Mouse (Mus musculus): ENCODE results near the gene Cnnm3. TPM values are rescaled to one million over a fixed set of nuclear protein-coding genes. Genes with fewer than 3 reads are reported as not detected.
A peak's percentile ranks its signal among the peaks of the same experiment; 100 is the strongest.

Gene Cnnm3
- polyA plus RNA-seq (2011; ENCODE audit: insufficient read length, low read depth, missing spikeins) = 4.0 and 6.2 TPM in 2 replicates

GRCm38 (mm10) chr1:36511289-36512021, at the start of gene Cnnm3:
TSS of gene Cnnm3 (plus strand) at chr1:36511867.
- Histone ChIP-seq H3K4me1 (ENCODE audit: control insufficient read depth, insufficient read depth, low read length) (no peaks in the 10 kb centered on the region), H3K4me3 (ENCODE audit: insufficient read depth, low read length) (peak within 1 kb of the TSS; percentile 96), H3K27ac (ENCODE audit: insufficient read depth, low read length) (peak within 1 kb of the TSS; percentile 74)
- TF ChIP-seq CTCF (IDR thresholded peaks at IDR 0.05; ENCODE audit: borderline replicate concordance, insufficient read depth, low read length) (peak; percentile 22; the same call in 1 of the 2 replicates), POLR2A (IDR thresholded peaks at IDR 0.05; ENCODE audit: low read depth, low read length) (peak; percentile 82)

- H3K4me1 ChIP-seq (ENCODE audit: control insufficient read depth, insufficient read depth, low read length) = no peaks in the 10 kb centered on the region; the same call in 1 of the 2 replicates
- H3K4me3 ChIP-seq (ENCODE audit: insufficient read depth, low read length) = no peak overlapping the region
- TF ChIP-seq POLR2A (IDR thresholded peaks at IDR 0.05; ENCODE audit: low read depth, low read length) (no peak), CTCF (IDR thresholded peaks at IDR 0.05; ENCODE audit: borderline replicate concordance, insufficient read depth, low read length) (no peak)
- H3K27ac ChIP-seq (ENCODE audit: insufficient read depth, low read length) = no peak overlapping the region
Measured at GRCm38 (mm10) chr1:36465641-36466160, 46.0 kb upstream of the Cnnm3 start.

- Histone ChIP-seq H3K4me3 (ENCODE audit: insufficient read depth, low read length) (no peak overlapping the region), H3K27ac (ENCODE audit: insufficient read depth, low read length) (no peak overlapping the region), H3K4me1 (ENCODE audit: control insufficient read depth, insufficient read depth, low read length) (no peaks in the 10 kb centered on the region; the same call in 1 of the 2 replicates)
- no peak for TF ChIP-seq CTCF (IDR thresholded peaks at IDR 0.05; ENCODE audit: borderline replicate concordance, insufficient read depth, low read length)
- TF ChIP-seq POLR2A (IDR thresholded peaks at IDR 0.05; ENCODE audit: low read depth, low read length) = no peak
Measured at GRCm38 (mm10) chr1:36467446-36467845, 44.2 kb upstream of the Cnnm3 start.

DNA sequence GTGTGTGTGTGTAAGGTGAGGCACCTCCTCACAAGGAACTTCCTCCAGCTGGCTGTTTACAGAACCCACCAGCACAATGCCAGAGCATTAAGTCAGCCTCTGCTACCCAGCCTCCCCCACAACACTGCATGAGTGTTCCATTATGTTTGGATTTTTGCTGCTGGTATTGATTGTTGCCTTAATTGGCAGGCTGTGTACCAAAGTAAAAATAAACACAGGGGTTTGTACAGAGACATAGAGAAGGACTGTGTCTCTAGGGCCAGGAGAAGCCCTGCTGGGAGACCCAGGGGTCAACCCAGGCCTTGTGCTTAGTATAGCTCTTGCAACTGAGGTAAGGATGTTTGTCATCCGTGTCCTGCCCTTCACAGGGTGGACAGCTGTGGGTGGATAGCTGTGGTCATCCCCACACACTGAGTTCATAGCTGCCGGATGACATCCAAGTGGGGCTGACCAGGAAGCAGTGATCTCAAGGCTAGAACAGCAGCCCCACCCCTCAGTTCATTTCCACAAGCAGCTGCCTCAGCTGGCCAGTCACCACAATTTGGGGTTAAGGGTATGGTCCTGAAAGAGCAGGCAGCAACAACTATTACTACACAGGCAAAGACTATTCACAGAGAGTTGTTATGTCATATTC, 41.7 kb upstream of the Cnnm3 start:
- peaks cover 15% of the 10 kb centered on the region for H3K4me1 ChIP-seq (ENCODE audit: control insufficient read depth, insufficient read depth, low read length)
- H3K27ac ChIP-seq (ENCODE audit: insufficient read depth, low read length) = no peak overlapping the region
- TF ChIP-seq CTCF (IDR thresholded peaks at IDR 0.05; ENCODE audit: borderline replicate concordance, insufficient read depth, low read length) (no peak), POLR2A (IDR thresholded peaks at IDR 0.05; ENCODE audit: low read depth, low read length) (no peak)
- H3K4me3 ChIP-seq (ENCODE audit: insufficient read depth, low read length) = no peak overlapping the region

- Histone ChIP-seq H3K27ac (ENCODE audit: insufficient read depth, low read length) (peak within 1 kb of the TSS; percentile 62), H3K4me1 (ENCODE audit: control insufficient read depth, insufficient read depth, low read length) (peaks cover 19% of the 10 kb centered on the region), H3K4me3 (ENCODE audit: insufficient read depth, low read length) (peak within 1 kb of the TSS; percentile 69)
- TF ChIP-seq CTCF (IDR thresholded peaks at IDR 0.05; ENCODE audit: borderline replicate concordance, insufficient read depth, low read length) (0 out of 2 replicates have a peak, but pooled peaks have one; percentile 26), POLR2A (IDR thresholded peaks at IDR 0.05; ENCODE audit: low read depth, low read length) (peak; percentile 64)
Measured at GRCm38 (mm10) chr1:36471181-36472105, 40.2 kb upstream of the Cnnm3 start, which contains the start of gene Cnnm4. TSS of gene Cnnm4 (plus strand) at chr1:36471620.

- H3K4me3 ChIP-seq (ENCODE audit: insufficient read depth, low read length) = peak overlapping the region; percentile 59
- no peak overlapping the region for H3K27ac ChIP-seq (ENCODE audit: insufficient read depth, low read length)
- TF ChIP-seq CTCF (IDR thresholded peaks at IDR 0.05; ENCODE audit: borderline replicate concordance, insufficient read depth, low read length) = no peak
- TF ChIP-seq POLR2A (IDR thresholded peaks at IDR 0.05; ENCODE audit: low read depth, low read length) = no peak
- H3K4me1 ChIP-seq (ENCODE audit: control insufficient read depth, insufficient read depth, low read length) = peaks cover 20% of the 10 kb centered on the region
Measured at GRCm38 (mm10) chr1:36472106-36472440, 39.6 kb upstream of the Cnnm3 start.

GRCm38 (mm10) chr1:36473211-36473780, 38.4 kb upstream of the Cnnm3 start:
- Histone ChIP-seq H3K27ac (ENCODE audit: insufficient read depth, low read length) (no peak overlapping the region), H3K4me1 (ENCODE audit: control insufficient read depth, insufficient read depth, low read length) (peaks cover 20% of the 10 kb centered on the region), H3K4me3 (ENCODE audit: insufficient read depth, low read length) (peak overlapping the region; percentile 59)
- TF ChIP-seq CTCF (IDR thresholded peaks at IDR 0.05; ENCODE audit: borderline replicate concordance, insufficient read depth, low read length) = no peak
- TF ChIP-seq POLR2A (IDR thresholded peaks at IDR 0.05; ENCODE audit: low read depth, low read length) = no peak

DNA sequence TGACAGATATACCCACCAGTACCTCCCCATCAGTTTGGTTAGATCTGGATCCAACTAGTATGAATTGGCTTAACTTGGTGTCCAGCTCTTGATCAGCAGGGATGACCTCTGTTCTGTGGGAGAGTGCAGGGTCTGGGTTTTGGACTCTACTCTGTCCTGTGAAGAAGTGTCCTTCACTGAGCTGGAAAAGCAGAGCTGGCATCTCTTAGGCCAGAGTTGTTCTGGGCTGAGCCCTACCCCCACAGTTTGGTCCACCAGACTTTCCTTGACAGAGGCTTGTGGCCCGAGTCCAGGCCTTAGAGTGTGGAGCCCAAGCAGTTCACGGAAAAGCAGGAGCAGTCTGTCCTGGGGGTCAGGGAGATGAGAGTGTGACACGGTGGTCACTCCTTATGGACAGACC, 37.0 kb upstream of the Cnnm3 start:
- no peak for TF ChIP-seq CTCF (IDR thresholded peaks at IDR 0.05; ENCODE audit: borderline replicate concordance, insufficient read depth, low read length)
- no peak for TF ChIP-seq POLR2A (IDR thresholded peaks at IDR 0.05; ENCODE audit: low read depth, low read length)
- Histone ChIP-seq H3K4me1 (ENCODE audit: control insufficient read depth, insufficient read depth, low read length) (peaks cover 20% of the 10 kb centered on the region), H3K4me3 (ENCODE audit: insufficient read depth, low read length) (peak overlapping the region; percentile 59)

More for the DNA sequence above, 37.0 kb upstream of the Cnnm3 start:
- no peak overlapping the region for H3K27ac ChIP-seq (ENCODE audit: insufficient read depth, low read length)
